Mouse (Mus musculus): ENCODE measurements around the gene Gm43518. TPM values are rescaled to one million over a fixed set of nuclear protein-coding genes. Genes with fewer than 3 reads are reported as not detected.
A peak's percentile ranks its signal among the peaks of the same experiment; 100 is the strongest.

Gene Gm43518
- polyA plus RNA-seq, 1 experiment from 2014 or later, result 0.25 TPM

GRCm38 (mm10) chr5:123891669-123892068 is 35.5 kb upstream of the Gm43518 start:
- no peak overlapping the region for H3K27ac ChIP-seq (replicated peaks; ENCODE audit: low read depth, low read length)
- DNase-seq (ENCODE audit: low spot score) (peak; percentile 41), ATAC-seq (ENCODE audit: insufficient number of reproducible peaks, low FRiP score, low TSS enrichment, low read depth) (no peak)
- H3K9me3 ChIP-seq (ENCODE audit: control insufficient read depth, low read length), result no peaks in the 10 kb centered on the region
- no peak overlapping the region for H3K9ac ChIP-seq (ENCODE audit: low read length)
- 53% methylated on average over 6 of the region's 6 CpGs for whole genome bisulfite sequencing
- H3K4me2 ChIP-seq (ENCODE audit: low read depth, severe bottlenecking), result no peak overlapping the region
- no peaks in the 10 kb centered on the region for H3K4me1 ChIP-seq (ENCODE audit: control insufficient read depth, insufficient read depth, low read length)
- H3K27me3 ChIP-seq (ENCODE audit: control insufficient read depth, insufficient read depth, low read length), result no peaks in the 10 kb centered on the region
- H3K36me3 ChIP-seq (ENCODE audit: control insufficient read depth, insufficient read depth, low read length), result no peaks in the 10 kb centered on the region
- H3K4me3 ChIP-seq (ENCODE audit: low read depth, low read length), result no peak overlapping the region

- H3K27me3 ChIP-seq (ENCODE audit: control insufficient read depth, insufficient read depth, low read length), result no peaks in the 10 kb centered on the region
- DNase-seq (ENCODE audit: low spot score) (no peak), ATAC-seq (ENCODE audit: insufficient number of reproducible peaks, low FRiP score, low TSS enrichment, low read depth) (no peak)
- WGBS, result 93% methylated on average over 5 of the region's 5 CpGs
- H3K4me3 ChIP-seq (ENCODE audit: low read depth, low read length), result no peak overlapping the region
- no peaks in the 10 kb centered on the region for H3K4me1 ChIP-seq (ENCODE audit: control insufficient read depth, insufficient read depth, low read length)
- no peak overlapping the region for H3K9ac ChIP-seq (ENCODE audit: low read length)
- H3K27ac ChIP-seq (replicated peaks; ENCODE audit: low read depth, low read length), result no peak overlapping the region
- H3K36me3 ChIP-seq (ENCODE audit: control insufficient read depth, insufficient read depth, low read length), result no peaks in the 10 kb centered on the region
- no peak overlapping the region for H3K4me2 ChIP-seq (ENCODE audit: low read depth, severe bottlenecking)
- no peaks in the 10 kb centered on the region for H3K9me3 ChIP-seq (ENCODE audit: control insufficient read depth, low read length)
Measured at GRCm38 (mm10) chr5:123893520-123893919, 33.7 kb upstream of the Gm43518 start.

- Histone ChIP-seq H3K36me3 (ENCODE audit: control insufficient read depth, insufficient read depth, low read length) (no peaks in the 10 kb centered on the region), H3K4me1 (ENCODE audit: control insufficient read depth, insufficient read depth, low read length) (no peaks in the 10 kb centered on the region), H3K9ac (ENCODE audit: low read length) (no peak overlapping the region), H3K27ac (replicated peaks; ENCODE audit: low read depth, low read length) (no peak overlapping the region), H3K9me3 (ENCODE audit: control insufficient read depth, low read length) (no peaks in the 10 kb centered on the region), H3K4me3 (ENCODE audit: low read depth, low read length) (no peak overlapping the region), H3K4me2 (ENCODE audit: low read depth, severe bottlenecking) (no peak overlapping the region), H3K27me3 (ENCODE audit: control insufficient read depth, insufficient read depth, low read length) (no peaks in the 10 kb centered on the region)
- no peak for DNase-seq (ENCODE audit: low spot score)
- 86% methylated on average over 11 of the region's 11 CpGs for WGBS
- ATAC-seq (ENCODE audit: insufficient number of reproducible peaks, low FRiP score, low TSS enrichment, low read depth), result no peak
Measured at GRCm38 (mm10) chr5:123896395-123896794, 30.8 kb upstream of the Gm43518 start.

GRCm38 (mm10) chr5:123897352-123897751 is 29.9 kb upstream of the Gm43518 start:
- H3K9ac ChIP-seq (ENCODE audit: low read length), result no peak overlapping the region
- DNase-seq (ENCODE audit: low spot score) (no peak), ATAC-seq (ENCODE audit: insufficient number of reproducible peaks, low FRiP score, low TSS enrichment, low read depth) (no peak)
- H3K9me3 ChIP-seq (ENCODE audit: control insufficient read depth, low read length), result no peaks in the 10 kb centered on the region
- H3K4me1 ChIP-seq (ENCODE audit: control insufficient read depth, insufficient read depth, low read length), result no peaks in the 10 kb centered on the region
- no peak overlapping the region for H3K4me2 ChIP-seq (ENCODE audit: low read depth, severe bottlenecking)
- H3K4me3 ChIP-seq (ENCODE audit: low read depth, low read length), result no peak overlapping the region
- no peaks in the 10 kb centered on the region for H3K27me3 ChIP-seq (ENCODE audit: control insufficient read depth, insufficient read depth, low read length)
- no peaks in the 10 kb centered on the region for H3K36me3 ChIP-seq (ENCODE audit: control insufficient read depth, insufficient read depth, low read length)
- 90% methylated on average over 13 of the region's 13 CpGs for whole genome bisulfite sequencing
- no peak overlapping the region for H3K27ac ChIP-seq (replicated peaks; ENCODE audit: low read depth, low read length)

GRCm38 (mm10) chr5:123904059-123904672 is 23.1 kb upstream of the Gm43518 start:
- ATAC-seq (ENCODE audit: insufficient number of reproducible peaks, low FRiP score, low TSS enrichment, low read depth) (no peak), DNase-seq (ENCODE audit: low spot score) (no peak)
- WGBS, result 72% methylated on average over 11 of the region's 11 CpGs
- Histone ChIP-seq H3K36me3 (ENCODE audit: control insufficient read depth, insufficient read depth, low read length) (peaks cover 6% of the 10 kb centered on the region), H3K9ac (ENCODE audit: low read length) (no peak overlapping the region), H3K27ac (replicated peaks; ENCODE audit: low read depth, low read length) (no peak overlapping the region), H3K27me3 (ENCODE audit: control insufficient read depth, insufficient read depth, low read length) (no peaks in the 10 kb centered on the region), H3K4me1 (ENCODE audit: control insufficient read depth, insufficient read depth, low read length) (peaks cover 5% of the 10 kb centered on the region), H3K4me2 (ENCODE audit: low read depth, severe bottlenecking) (no peak overlapping the region), H3K9me3 (ENCODE audit: control insufficient read depth, low read length) (no peaks in the 10 kb centered on the region), H3K4me3 (ENCODE audit: low read depth, low read length) (no peak overlapping the region)

GRCm38 (mm10) chr5:123906146-123906975 is 20.9 kb upstream of the Gm43518 start:
- H3K4me2 ChIP-seq (ENCODE audit: low read depth, severe bottlenecking), result no peak overlapping the region
- H3K27me3 ChIP-seq (ENCODE audit: control insufficient read depth, insufficient read depth, low read length), result no peaks in the 10 kb centered on the region
- peaks cover 11% of the 10 kb centered on the region for H3K36me3 ChIP-seq (ENCODE audit: control insufficient read depth, insufficient read depth, low read length)
- no peak for ATAC-seq (ENCODE audit: insufficient number of reproducible peaks, low FRiP score, low TSS enrichment, low read depth)
- H3K27ac ChIP-seq (replicated peaks; ENCODE audit: low read depth, low read length), result no peak overlapping the region
- H3K9me3 ChIP-seq (ENCODE audit: control insufficient read depth, low read length), result no peaks in the 10 kb centered on the region
- 73% methylated on average over 17 of the region's 17 CpGs for WGBS
- H3K9ac ChIP-seq (ENCODE audit: low read length), result no peak overlapping the region
- peak overlapping the region; percentile 72 for H3K4me3 ChIP-seq (ENCODE audit: low read depth, low read length)
- H3K4me1 ChIP-seq (ENCODE audit: control insufficient read depth, insufficient read depth, low read length), result peaks cover 5% of the 10 kb centered on the region
- no peak for DNase-seq (ENCODE audit: low spot score)

- peak; percentile 91 for ATAC-seq (ENCODE audit: insufficient number of reproducible peaks, low FRiP score, low TSS enrichment, low read depth)
Measured at GRCm38 (mm10) chr5:123906976-123907630, 20.1 kb upstream of the Gm43518 start, which contains the start of gene Denr. TSS of gene Denr (plus strand) at chr5:123907175.

GRCm38 (mm10) chr5:123907631-123907977 is 19.6 kb upstream of the Gm43518 start:
- ATAC-seq (ENCODE audit: insufficient number of reproducible peaks, low FRiP score, low TSS enrichment, low read depth) (no peak), DNase-seq (ENCODE audit: low spot score) (no peak)

More at GRCm38 (mm10) chr5:123906976-123907630, 20.1 kb upstream of the Gm43518 start, which contains the start of gene Denr:
- no peaks in the 10 kb centered on the region for H3K9me3 ChIP-seq (ENCODE audit: control insufficient read depth, low read length)
- no peaks in the 10 kb centered on the region for H3K27me3 ChIP-seq (ENCODE audit: control insufficient read depth, insufficient read depth, low read length)
- under 1% methylated on average over 58 of the region's 61 CpGs for WGBS
- peak within 1 kb of the TSS; percentile 65 for H3K4me2 ChIP-seq (ENCODE audit: low read depth, severe bottlenecking)
- H3K27ac ChIP-seq (replicated peaks; ENCODE audit: low read depth, low read length), result peak within 1 kb of the TSS; percentile 9; the same call in 1 of the 2 replicates
- peak; percentile 100 for DNase-seq (ENCODE audit: low spot score)
- peak within 1 kb of the TSS; percentile 72 for H3K4me3 ChIP-seq (ENCODE audit: low read depth, low read length)
- H3K4me1 ChIP-seq (ENCODE audit: control insufficient read depth, insufficient read depth, low read length), result peaks cover 5% of the 10 kb centered on the region
- H3K9ac ChIP-seq (ENCODE audit: low read length), result peak within 1 kb of the TSS; percentile 96
- peaks cover 11% of the 10 kb centered on the region for H3K36me3 ChIP-seq (ENCODE audit: control insufficient read depth, insufficient read depth, low read length)

More at GRCm38 (mm10) chr5:123907631-123907977, 19.6 kb upstream of the Gm43518 start:
- Histone ChIP-seq H3K9me3 (ENCODE audit: control insufficient read depth, low read length) (no peaks in the 10 kb centered on the region), H3K4me1 (ENCODE audit: control insufficient read depth, insufficient read depth, low read length) (peaks cover 5% of the 10 kb centered on the region), H3K9ac (ENCODE audit: low read length) (peak overlapping the region; percentile 96), H3K27me3 (ENCODE audit: control insufficient read depth, insufficient read depth, low read length) (no peaks in the 10 kb centered on the region), H3K4me3 (ENCODE audit: low read depth, low read length) (peak overlapping the region; percentile 72), H3K36me3 (ENCODE audit: control insufficient read depth, insufficient read depth, low read length) (peaks cover 11% of the 10 kb centered on the region), H3K4me2 (ENCODE audit: low read depth, severe bottlenecking) (peak overlapping the region; percentile 65), H3K27ac (replicated peaks; ENCODE audit: low read depth, low read length) (peak overlapping the region; percentile 9; the same call in 1 of the 2 replicates)
- 4% methylated on average over 10 of the region's 10 CpGs for WGBS
